Mouse (Mus musculus): Measurements from ENCODE around the gene Stoml2. TPM values are rescaled to one million over a fixed set of nuclear protein-coding genes. Genes with fewer than 3 reads are reported as not detected.

Gene Stoml2
- 100 to 1,000 TPM; 101 to 114 TPM for total RNA-seq (2021)
- 97.3 and 117 TPM in 2 replicates for polyA plus RNA-seq (2012; rRNA removed)
- long read RNA-seq, transcript Stoml2-201 (10 exons, 1,874 nt): major isoform, 139 of 145 reads
- long read RNA-seq, partial matches to known transcripts: 0 of 145 reads
- long read RNA-seq, other reads (novel, unspliced or antisense): 5 of 145 reads

- WGBS: 2% methylated on average over 38 of the region's 38 CpGs
- H3K27me3 ChIP-seq (ENCODE audit: control insufficient read depth, insufficient read depth, low read length): no peaks in the 10 kb centered on the region
- peak; percentile 91 to 93 for DNase-seq
- intact Hi-C loops (cut with DNase I): no loop called here
- peak; percentile 80 for TF ChIP-seq POLR2A (IDR thresholded peaks at IDR 0.05; ENCODE audit: insufficient read depth, low read depth, low read length)
- TF ChIP-seq EP300 (IDR thresholded peaks at IDR 0.05; ENCODE audit: insufficient read depth, low read depth, low read length): peak; percentile 59; the same call in 1 of the 2 replicates
- TF ChIP-seq CTCF (IDR thresholded peaks at IDR 0.05): peak; percentile 50
- H3K9ac ChIP-seq (ENCODE audit: low read depth, low read length): peak within 1 kb of the TSS; percentile 81
- H3K79me2 ChIP-seq (replicated peaks; ENCODE audit: control insufficient read depth, insufficient read depth, low read length): no peaks in the 10 kb centered on the region; the same call in 1 of the 2 replicates
- no peaks in the 10 kb centered on the region for H3K36me3 ChIP-seq (ENCODE audit: control insufficient read depth, insufficient read depth, low read length)
- H3K27ac ChIP-seq: peak within 1 kb of the TSS; percentile 91
- H3K4me1 ChIP-seq (ENCODE audit: control insufficient read depth, insufficient read depth, low read length): peaks cover 4% of the 10 kb centered on the region
- H3K4me3 ChIP-seq: peak within 1 kb of the TSS; percentile 65
Observed at GRCm38 (mm10) chr4:43031237-43031995, at the start of gene Stoml2. Gene Stoml2 (minus strand): TSS chr4:43031710.

GRCm38 (mm10) chr4:43078071-43078718 is 46.7 kb upstream of the Stoml2 start:
- no peaks in the 10 kb centered on the region for H3K36me3 ChIP-seq (ENCODE audit: control insufficient read depth, insufficient read depth, low read length)
- no peak overlapping the region for H3K27ac ChIP-seq
- H3K9ac ChIP-seq (ENCODE audit: low read depth, low read length): no peak overlapping the region
- DNase-seq: no peak
- 36% methylated on average over 7 of the region's 7 CpGs for WGBS
- TF ChIP-seq CTCF (IDR thresholded peaks at IDR 0.05) (no peak), EP300 (IDR thresholded peaks at IDR 0.05; ENCODE audit: insufficient read depth, low read depth, low read length) (no peak), POLR2A (IDR thresholded peaks at IDR 0.05; ENCODE audit: insufficient read depth, low read depth, low read length) (no peak)
- no peaks in the 10 kb centered on the region for H3K79me2 ChIP-seq (replicated peaks; ENCODE audit: control insufficient read depth, insufficient read depth, low read length)
- H3K4me3 ChIP-seq: no peak overlapping the region
- H3K4me1 ChIP-seq (ENCODE audit: control insufficient read depth, insufficient read depth, low read length): no peaks in the 10 kb centered on the region
- intact Hi-C loops (cut with DNase I): no loop called here
- no peaks in the 10 kb centered on the region for H3K27me3 ChIP-seq (ENCODE audit: control insufficient read depth, insufficient read depth, low read length)

- intact Hi-C loops (cut with DNase I): no loop called here
- no peaks in the 10 kb centered on the region for H3K79me2 ChIP-seq (replicated peaks; ENCODE audit: control insufficient read depth, insufficient read depth, low read length)
- H3K27ac ChIP-seq: no peak overlapping the region
- no peak for TF ChIP-seq CTCF (IDR thresholded peaks at IDR 0.05)
- TF ChIP-seq POLR2A (IDR thresholded peaks at IDR 0.05; ENCODE audit: insufficient read depth, low read depth, low read length): no peak
- no peak for TF ChIP-seq EP300 (IDR thresholded peaks at IDR 0.05; ENCODE audit: insufficient read depth, low read depth, low read length)
- no peaks in the 10 kb centered on the region for H3K27me3 ChIP-seq (ENCODE audit: control insufficient read depth, insufficient read depth, low read length)
- no peak overlapping the region for H3K4me3 ChIP-seq
- no peaks in the 10 kb centered on the region for H3K4me1 ChIP-seq (ENCODE audit: control insufficient read depth, insufficient read depth, low read length)
- no peak for DNase-seq
- H3K36me3 ChIP-seq (ENCODE audit: control insufficient read depth, insufficient read depth, low read length): no peaks in the 10 kb centered on the region
- H3K9ac ChIP-seq (ENCODE audit: low read depth, low read length): no peak overlapping the region
Observed at GRCm38 (mm10) chr4:43074923-43075322, 43.4 kb upstream of the Stoml2 start.

GRCm38 (mm10) chr4:43065471-43065870 is 34.0 kb upstream of the Stoml2 start:
- 95% methylated on average over 4 of the region's 4 CpGs for WGBS
- no peak for DNase-seq
- intact Hi-C loops (cut with DNase I): no loop called here
- H3K9ac ChIP-seq (ENCODE audit: low read depth, low read length): no peak overlapping the region
- H3K4me3 ChIP-seq: no peak overlapping the region
- H3K27me3 ChIP-seq (ENCODE audit: control insufficient read depth, insufficient read depth, low read length): no peaks in the 10 kb centered on the region
- no peaks in the 10 kb centered on the region for H3K79me2 ChIP-seq (replicated peaks; ENCODE audit: control insufficient read depth, insufficient read depth, low read length)
- no peaks in the 10 kb centered on the region; the same call in none of the 2 replicates for H3K4me1 ChIP-seq (ENCODE audit: control insufficient read depth, insufficient read depth, low read length)
- TF ChIP-seq EP300 (IDR thresholded peaks at IDR 0.05; ENCODE audit: insufficient read depth, low read depth, low read length): no peak
- no peak for TF ChIP-seq CTCF (IDR thresholded peaks at IDR 0.05)
- TF ChIP-seq POLR2A (IDR thresholded peaks at IDR 0.05; ENCODE audit: insufficient read depth, low read depth, low read length): no peak
- no peak overlapping the region for H3K27ac ChIP-seq
- H3K36me3 ChIP-seq (ENCODE audit: control insufficient read depth, insufficient read depth, low read length): no peaks in the 10 kb centered on the region; the same call in 1 of the 2 replicates

- intact Hi-C loops (cut with DNase I): no loop called here
- DNase-seq: no peak
- Histone ChIP-seq H3K4me3 (no peak overlapping the region), H3K27me3 (ENCODE audit: control insufficient read depth, insufficient read depth, low read length) (no peaks in the 10 kb centered on the region), H3K36me3 (ENCODE audit: control insufficient read depth, insufficient read depth, low read length) (no peaks in the 10 kb centered on the region; the same call in 1 of the 2 replicates), H3K9ac (ENCODE audit: low read depth, low read length) (no peak overlapping the region), H3K27ac (peak overlapping the region; percentile 80), H3K4me1 (ENCODE audit: control insufficient read depth, insufficient read depth, low read length) (no peaks in the 10 kb centered on the region; the same call in 1 of the 2 replicates), H3K79me2 (replicated peaks; ENCODE audit: control insufficient read depth, insufficient read depth, low read length) (no peaks in the 10 kb centered on the region)
- TF ChIP-seq CTCF (IDR thresholded peaks at IDR 0.05): peak; percentile 48
- no peak for TF ChIP-seq EP300 (IDR thresholded peaks at IDR 0.05; ENCODE audit: insufficient read depth, low read depth, low read length)
- no peak for TF ChIP-seq POLR2A (IDR thresholded peaks at IDR 0.05; ENCODE audit: insufficient read depth, low read depth, low read length)
- 37% methylated on average over 3 of the region's 3 CpGs for WGBS
Observed at GRCm38 (mm10) chr4:43060286-43060685, 28.8 kb upstream of the Stoml2 start.
